Mouse (Mus musculus) heart, adult 2 months (tissue): ENCODE data around the gene Pax3. TPM values are rescaled to one million over a fixed set of nuclear protein-coding genes. Genes with fewer than 3 reads are reported as not detected.

Experiments used
- DNase-seq, 2 experiments: peaks; one replicate each; pipeline ENCODE4 v3.0.0; 2021
- H3K27ac ChIP-seq: fragments of 200-600 bp; 2 replicates; pipeline ENCODE4 v1.8.1; 2022
- H3K27me3 ChIP-seq: fragments of 200-500 bp; 2 replicates; pipeline ENCODE4 v1.6.1; 2012; ENCODE audit warnings: mild to moderate bottlenecking, low read length, inconsistent platforms, mixed read lengths; ENCODE audit not compliant: control insufficient read depth, insufficient read depth
- H3K36me3 ChIP-seq: fragments of 200-500 bp; 2 replicates; pipeline ENCODE4 v1.6.1; 2012; ENCODE audit warnings: low read length, inconsistent platforms; ENCODE audit not compliant: control insufficient read depth, insufficient read depth
- H3K4me1 ChIP-seq: fragments of 200-500 bp; 2 replicates; pipeline ENCODE4 v1.6.1; 2011; ENCODE audit warnings: low read length; ENCODE audit not compliant: control insufficient read depth, insufficient read depth
- H3K4me3 ChIP-seq: fragments of 200-600 bp; 2 replicates; pipeline ENCODE4 v1.8.1; 2022
- H3K79me2 ChIP-seq: fragments of 200-500 bp; replicated peaks from 2 replicates; pipeline ENCODE4 v1.6.1; 2012; ENCODE audit warnings: mild to moderate bottlenecking, inconsistent platforms, low read length, moderate library complexity, mixed read lengths; ENCODE audit not compliant: control insufficient read depth, insufficient read depth
- H3K9ac ChIP-seq: fragments of 200-500 bp; 2 replicates; pipeline ENCODE4 v1.6.1; 2012; ENCODE audit warnings: low read depth, mild to moderate bottlenecking, control low read depth, inconsistent platforms, low read length, mixed read lengths
- CTCF ChIP-seq: fragments of 200-600 bp; IDR thresholded peaks from 2 replicates; pipeline ENCODE4 v1.8.1; 2022; ENCODE audit warnings: antibody characterized with exemption, mild to moderate bottlenecking, moderate library complexity
- EP300 ChIP-seq: fragments of 200-500 bp; IDR thresholded peaks from 2 replicates; pipeline ENCODE4 v1.6.1; 2011; ENCODE audit warnings: low read depth, low read length, control low read depth; ENCODE audit not compliant: insufficient read depth
- POLR2A ChIP-seq: fragments of 200-500 bp; IDR thresholded peaks from 2 replicates; pipeline ENCODE4 v1.6.1; 2011; ENCODE audit warnings: mild to moderate bottlenecking, low read depth, low read length, control low read depth; ENCODE audit not compliant: insufficient read depth
- WGBS: fragments of 180-500 bp; shearing (Covaris S2); methylation state at CpG from one replicate; pipeline ENCODE4 v1.1.7; 2018; 5-methylcytosine and 5-hydroxymethylcytosine counted together
- intact Hi-C: fragments of 180-260 bp; cut with DNase I; formaldehyde crosslinking; loops from one replicate; pipeline ENCODE4 v1.15.1; 2025
- polyA plus RNA-seq: library from polyadenylated mRNA; depleted of rRNA; stranded (reverse); fragments of >200 nt; gene quantifications from 2 replicates; pipeline ENCODE4 v1.2.3, GENCODE M21; 2012
- total RNA-seq, 2 experiments: library from RNA; stranded (reverse); gene quantifications; 2 replicates each; pipeline ENCODE4 v1.2.3; 2021

The Pax3 gene
- total and polyA plus RNA-seq, 3 experiments, result 0.08 TPM; not detected in 2

GRCm38 (mm10) chr1:78110311-78110710, 86.6 kb downstream of the Pax3 start:
- H3K27me3 ChIP-seq, result no peaks in the 10 kb centered on the region
- no peak overlapping the region for H3K27ac ChIP-seq
- no peak for DNase-seq
- H3K36me3 ChIP-seq, result no peaks in the 10 kb centered on the region
- no peaks in the 10 kb centered on the region for H3K4me1 ChIP-seq
- 33% methylated on average over 6 of the region's 6 CpGs for WGBS
- no peak overlapping the region for H3K4me3 ChIP-seq
- no peaks in the 10 kb centered on the region for H3K79me2 ChIP-seq
- H3K9ac ChIP-seq, result no peak overlapping the region
- TF ChIP-seq EP300 (no peak), CTCF (no peak), POLR2A (no peak)
- intact Hi-C loops, result no loop called here

GRCm38 (mm10) chr1:78103511-78103910, 93.4 kb downstream of the Pax3 start:
- intact Hi-C loops, result no loop called here
- TF ChIP-seq POLR2A (no peak), CTCF (no peak), EP300 (no peak)

GRCm38 (mm10) chr1:78093619-78094018, 103.3 kb downstream of the Pax3 start:
- no peaks in the 10 kb centered on the region for H3K79me2 ChIP-seq
- no peak overlapping the region for H3K4me3 ChIP-seq
- no peak overlapping the region for H3K9ac ChIP-seq
- 90% methylated on average over 4 of the region's 4 CpGs for WGBS
- intact Hi-C loops, result no loop called here
- H3K36me3 ChIP-seq, result no peaks in the 10 kb centered on the region
- DNase-seq, result no peak
- no peak overlapping the region for H3K27ac ChIP-seq
- H3K4me1 ChIP-seq, result no peaks in the 10 kb centered on the region
- TF ChIP-seq POLR2A (no peak), EP300 (no peak), CTCF (no peak)
- no peaks in the 10 kb centered on the region for H3K27me3 ChIP-seq

More at GRCm38 (mm10) chr1:78103511-78103910, 93.4 kb downstream of the Pax3 start:
- no peaks in the 10 kb centered on the region for H3K36me3 ChIP-seq
- no peaks in the 10 kb centered on the region for H3K4me1 ChIP-seq
- no peak for DNase-seq
- no peaks in the 10 kb centered on the region for H3K27me3 ChIP-seq
- no peak overlapping the region for H3K4me3 ChIP-seq
- 62% methylated on average over 7 of the region's 7 CpGs for WGBS
- no peak overlapping the region for H3K27ac ChIP-seq
- no peak overlapping the region for H3K9ac ChIP-seq
- H3K79me2 ChIP-seq, result no peaks in the 10 kb centered on the region

- intact Hi-C loops, result no loop called here
- no peaks in the 10 kb centered on the region for H3K36me3 ChIP-seq
- TF ChIP-seq CTCF, result no peak
- TF ChIP-seq POLR2A, result no peak
- TF ChIP-seq EP300, result no peak
- H3K27me3 ChIP-seq, result no peaks in the 10 kb centered on the region
- WGBS, result 61% methylated on average over 2 of the region's 2 CpGs
- H3K79me2 ChIP-seq, result no peaks in the 10 kb centered on the region
- no peak overlapping the region for H3K9ac ChIP-seq
- no peak overlapping the region for H3K4me3 ChIP-seq
- DNase-seq, result no peak
- H3K4me1 ChIP-seq, result no peaks in the 10 kb centered on the region
- no peak overlapping the region for H3K27ac ChIP-seq
Observed at GRCm38 (mm10) chr1:78088646-78089045, 108.3 kb downstream of the Pax3 start.

- Histone ChIP-seq H3K4me1 (no peaks in the 10 kb centered on the region), H3K27ac (no peak overlapping the region), H3K36me3 (no peaks in the 10 kb centered on the region), H3K4me3 (no peak overlapping the region), H3K27me3 (no peaks in the 10 kb centered on the region), H3K9ac (no peak overlapping the region), H3K79me2 (no peaks in the 10 kb centered on the region)
- intact Hi-C loops, result no loop called here
- no peak for DNase-seq
- no peak for TF ChIP-seq EP300
- TF ChIP-seq CTCF, result no peak
- no peak for TF ChIP-seq POLR2A
- 65% methylated on average over 18 of the region's 18 CpGs for WGBS
Observed at GRCm38 (mm10) chr1:78081761-78082160, 115.2 kb downstream of the Pax3 start.

GRCm38 (mm10) chr1:78060850-78061249, 136.1 kb downstream of the Pax3 start:
- H3K36me3 ChIP-seq, result no peaks in the 10 kb centered on the region
- TF ChIP-seq CTCF (no peak), EP300 (no peak), POLR2A (no peak)
- WGBS, result 60% methylated on average over 5 of the region's 5 CpGs

More at GRCm38 (mm10) chr1:78060850-78061249, 136.1 kb downstream of the Pax3 start:
- Histone ChIP-seq H3K9ac (no peak overlapping the region), H3K4me1 (no peaks in the 10 kb centered on the region), H3K27ac (no peak overlapping the region), H3K4me3 (no peak overlapping the region), H3K27me3 (no peaks in the 10 kb centered on the region), H3K79me2 (no peaks in the 10 kb centered on the region)
- intact Hi-C loops, result no loop called here
- DNase-seq, result no peak
